Mouse (Mus musculus): ENCODE data around the gene Zfp668.
"Not testable (repeated sequence)": the region's sequence is repeated elsewhere in the genome, so short reads cannot be mapped to it uniquely, and the experiment has no call there.

The Zfp668 gene

DNA sequence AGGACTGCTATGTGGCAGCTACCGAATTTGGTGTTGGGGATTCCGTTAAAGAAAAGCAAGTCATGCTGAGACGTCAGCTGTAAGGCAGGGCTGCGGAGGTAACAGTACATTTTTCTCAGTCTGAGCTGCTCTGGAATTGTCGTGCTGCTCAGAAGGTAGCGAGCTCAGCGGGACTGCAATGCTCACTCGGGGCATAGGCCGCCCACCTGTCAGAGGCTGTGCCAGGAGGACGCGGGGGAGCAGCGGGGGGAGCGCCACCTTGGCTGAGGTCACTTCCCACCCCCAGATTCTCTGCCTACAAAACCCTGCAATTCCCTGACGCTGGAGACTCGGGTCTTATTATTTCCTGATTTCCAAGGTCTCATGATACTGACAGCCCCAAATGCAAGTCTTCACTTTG, 35.7 kb downstream of the Zfp668 start:
- no peak for DNase-seq

DNA sequence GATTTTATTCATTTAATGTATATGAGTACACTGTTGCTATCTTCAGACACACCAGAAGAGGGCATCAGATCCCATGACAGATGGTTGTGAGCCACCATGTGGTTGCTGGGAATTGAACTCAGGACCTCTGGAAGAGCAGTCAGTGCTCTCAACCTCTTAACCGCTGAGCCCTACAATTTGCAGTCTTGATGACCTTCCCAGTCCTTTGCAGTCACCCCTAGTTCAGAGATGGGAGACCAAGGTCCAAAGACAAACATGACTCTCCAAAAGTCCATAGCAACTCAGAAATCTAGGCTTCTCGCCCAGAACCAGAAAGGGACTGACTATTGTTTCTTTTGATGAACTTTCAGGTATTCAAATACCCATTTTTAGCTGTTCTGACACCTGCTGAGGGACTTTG, 36.6 kb downstream of the Zfp668 start:
- not testable (repeated sequence) for DNase-seq

DNA sequence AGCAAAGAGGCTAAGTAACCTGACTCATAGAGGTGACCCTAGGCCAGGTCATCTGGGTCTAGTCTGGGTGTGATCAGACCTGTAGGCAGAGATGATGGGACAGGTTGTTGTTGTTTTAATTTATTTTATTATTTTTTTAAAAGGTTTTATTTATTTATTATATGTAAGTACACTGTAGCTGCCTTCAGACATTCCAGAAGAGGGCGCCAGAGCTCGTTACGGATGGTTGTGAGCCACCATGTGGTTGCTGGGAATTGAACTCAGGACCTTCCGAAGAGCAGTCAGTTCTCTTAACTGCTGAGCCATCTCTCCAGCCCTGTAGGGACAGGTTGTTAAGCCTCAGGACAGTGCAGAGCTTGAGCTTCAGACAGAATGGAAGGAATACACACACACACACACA, 38.8 kb downstream of the Zfp668 start:
- not testable (repeated sequence) for DNase-seq

DNA sequence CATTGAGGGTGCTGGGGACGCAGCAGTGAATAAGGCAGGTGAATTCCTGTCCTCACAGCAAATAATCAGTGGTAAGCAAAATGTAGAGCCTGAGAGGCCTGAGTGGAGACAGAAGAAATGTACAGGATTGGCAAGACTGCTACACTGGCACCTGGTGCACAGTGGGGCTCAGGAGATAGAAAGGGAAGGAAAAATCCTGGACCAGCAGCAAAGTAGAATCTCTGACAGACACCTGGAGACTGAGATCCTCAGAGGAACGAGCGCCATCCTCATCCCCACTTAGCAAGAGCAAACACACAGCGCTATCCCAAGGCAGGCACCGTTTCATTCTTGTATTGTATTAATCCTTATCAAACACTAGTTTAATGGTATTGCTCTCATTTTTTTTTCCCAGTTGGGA, 39.2 kb downstream of the Zfp668 start:
- DNase-seq, result no peak

DNA sequence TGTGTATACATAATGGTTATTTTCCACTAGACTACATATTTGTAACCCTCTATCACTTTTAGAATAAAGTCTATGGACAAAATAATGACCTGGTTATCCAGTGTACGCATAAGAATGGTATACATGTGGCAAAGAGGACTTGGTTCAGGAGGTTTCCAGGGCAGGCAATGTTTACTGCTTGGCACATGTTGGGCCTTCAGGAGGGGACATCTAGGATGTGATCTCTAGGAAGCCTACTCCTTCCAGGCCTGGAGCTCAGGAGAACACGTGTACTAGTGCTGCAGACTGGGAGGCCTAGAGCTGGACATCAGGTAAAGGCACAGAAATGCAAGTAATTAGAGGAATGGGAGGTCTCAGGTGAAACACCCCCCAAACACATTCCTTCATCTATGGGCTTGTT, 41.1 kb downstream of the Zfp668 start:
- DNase-seq, result no peak

DNA sequence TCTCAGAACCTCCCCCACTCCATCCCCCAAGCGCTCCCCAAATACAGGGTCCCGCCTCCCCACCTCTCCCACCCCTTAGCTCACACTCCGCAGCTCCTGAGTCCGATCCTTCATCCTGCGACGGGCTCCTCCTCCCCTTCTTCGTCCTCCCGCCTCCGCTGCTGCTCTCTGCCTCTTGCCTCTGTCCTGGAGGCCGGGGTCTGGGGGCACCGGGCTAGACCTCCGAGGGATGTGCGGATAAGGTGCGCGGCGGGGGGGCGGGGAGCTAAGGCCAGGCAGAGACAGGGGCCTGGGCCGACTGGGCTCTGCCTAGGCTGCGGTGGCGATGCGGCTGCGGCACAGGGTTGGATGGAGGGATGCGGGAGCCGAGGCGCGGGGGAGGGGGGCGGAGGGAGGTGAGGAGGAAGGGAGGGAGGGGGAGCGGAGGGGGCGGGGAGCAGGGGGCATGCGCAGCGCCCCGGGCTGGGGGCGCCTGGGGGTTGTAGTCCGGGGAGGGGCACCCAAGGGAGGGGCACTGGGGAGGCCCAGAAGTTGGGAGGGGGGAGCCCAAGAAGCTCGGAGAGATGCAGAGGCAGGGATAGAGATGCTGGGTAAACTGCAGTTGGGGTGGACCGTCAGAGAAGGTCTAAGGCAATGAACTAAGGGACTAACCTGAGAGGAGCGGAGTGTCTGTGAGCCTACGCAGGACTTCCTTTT, 52.3 kb downstream of the Zfp668 start, which contains the start of the genes Stx4a and Stx1b:
Gene Stx4a (plus strand): TSS at position 119 of the 696 bp plus-strand sequence.
Gene Stx1b (minus strand): TSS at position 374 of the 696 bp plus-strand sequence.
- DNase-seq, result peak; percentile 84

DNA sequence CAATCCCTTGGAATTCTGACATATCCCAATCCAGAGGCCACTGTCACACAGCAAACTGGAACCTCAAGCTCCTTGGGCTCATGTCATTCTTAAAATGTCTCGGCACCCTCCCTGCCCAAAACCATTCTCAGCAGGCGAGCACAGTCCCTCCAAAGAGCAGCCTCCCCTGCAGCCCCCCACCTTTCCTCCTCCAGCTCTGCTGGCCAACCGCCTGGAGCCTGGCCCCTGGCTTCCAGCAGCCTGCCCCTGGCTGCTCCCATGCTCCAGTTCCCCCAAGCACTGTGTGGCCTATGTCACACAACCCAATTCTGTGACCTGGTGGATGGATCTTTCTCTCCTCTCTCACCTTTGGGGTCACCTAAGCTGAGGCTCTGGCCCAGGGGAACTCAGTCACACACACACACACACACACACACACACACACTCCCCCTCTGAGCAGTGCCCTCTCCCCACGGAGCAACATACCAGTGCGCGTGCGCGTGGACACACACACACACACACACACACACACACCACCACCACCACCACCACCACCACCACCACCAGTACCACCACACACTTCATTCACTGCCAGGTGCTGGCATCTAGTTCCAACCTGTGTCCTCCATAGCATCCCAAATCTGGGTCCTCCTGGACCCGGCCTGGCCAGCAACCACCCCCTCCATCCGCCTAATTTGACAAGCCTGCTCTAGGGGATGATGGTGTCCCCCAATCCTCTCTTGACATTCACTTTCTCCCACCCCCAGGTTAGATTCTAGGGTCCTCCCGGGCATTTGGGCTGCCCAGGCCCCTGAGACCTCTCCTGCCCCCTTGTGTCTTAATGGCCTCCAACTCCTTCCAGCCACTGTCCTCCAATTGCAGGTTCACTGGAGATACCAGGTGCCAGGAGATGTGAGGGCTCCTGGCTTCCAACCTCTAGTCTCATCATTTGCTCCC, 53.1 kb downstream of the Zfp668 start:
- DNase-seq, result no peak

DNA sequence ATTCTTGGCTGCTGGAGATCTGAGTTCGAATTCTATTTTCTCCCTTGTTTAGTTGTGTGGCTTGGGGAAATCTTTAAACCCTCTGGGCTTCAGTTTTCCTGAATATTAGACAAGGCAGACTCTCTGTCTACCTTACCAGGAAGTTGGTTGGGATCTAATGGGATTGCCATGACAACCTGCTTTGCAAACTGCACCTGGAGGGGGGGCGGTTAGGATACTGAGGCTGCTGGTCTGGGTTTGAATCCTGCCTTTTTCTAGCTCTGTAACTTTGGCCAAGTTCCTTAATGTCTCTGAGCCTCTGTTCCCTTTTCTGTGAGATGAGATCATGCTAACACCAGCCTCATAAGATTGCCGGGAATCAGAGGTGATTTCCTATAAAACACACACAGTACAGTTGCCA, 54.1 kb downstream of the Zfp668 start:
- no peak for DNase-seq

DNA sequence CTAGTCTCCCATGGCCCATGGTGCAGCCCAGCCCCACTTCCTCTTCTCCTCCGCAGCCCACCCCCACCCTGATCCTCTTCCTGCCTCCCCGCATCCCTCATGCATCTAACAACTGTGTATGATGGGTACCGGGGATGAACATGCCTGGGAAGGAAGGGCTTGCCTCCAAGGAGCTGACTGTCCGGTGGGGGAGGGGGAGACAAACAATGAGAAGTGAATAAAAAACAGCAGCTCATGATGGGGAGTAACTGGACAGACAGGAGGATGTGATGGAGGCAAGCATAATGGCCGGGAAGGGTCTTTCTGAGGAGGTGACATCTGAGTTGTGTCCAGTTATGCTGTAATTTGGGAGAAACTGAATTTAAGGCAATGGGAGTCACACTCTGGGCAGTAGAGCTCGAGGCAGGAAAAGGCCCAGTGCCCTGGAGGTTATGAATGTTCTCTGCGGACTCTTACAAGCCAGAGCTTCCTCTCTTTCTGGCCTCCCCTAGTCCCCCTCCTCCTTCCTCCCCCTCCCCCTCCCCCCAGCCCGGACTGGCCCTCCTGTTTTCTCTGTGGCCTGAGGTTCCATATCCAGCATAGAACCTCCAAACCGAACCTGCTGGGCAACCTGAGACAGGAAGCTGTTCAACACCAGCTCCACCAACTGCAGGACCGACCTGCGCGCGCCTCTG, 55.7 kb downstream of the Zfp668 start:
- DNase-seq, result no peak

DNA sequence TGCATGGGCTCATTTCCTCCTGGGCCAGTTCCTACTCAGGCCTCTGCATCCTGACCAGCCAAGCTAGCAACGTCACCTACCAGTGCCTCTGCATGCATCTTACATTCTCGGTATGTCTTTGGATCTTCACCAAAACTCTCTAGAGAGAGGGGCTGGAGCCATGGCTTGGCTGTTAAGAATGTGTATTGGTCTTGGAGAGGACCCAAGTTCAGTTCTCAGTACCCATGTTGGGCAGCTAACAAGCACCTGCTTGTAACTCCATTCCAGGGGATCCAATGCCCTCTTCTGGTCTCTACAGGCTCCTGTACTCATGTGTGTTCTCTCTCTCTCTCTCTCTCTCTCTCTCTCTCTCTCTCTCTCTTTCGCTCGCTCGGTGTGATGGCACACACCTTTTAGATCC, 58.9 kb downstream of the Zfp668 start:
- DNase-seq, result no peak

DNA sequence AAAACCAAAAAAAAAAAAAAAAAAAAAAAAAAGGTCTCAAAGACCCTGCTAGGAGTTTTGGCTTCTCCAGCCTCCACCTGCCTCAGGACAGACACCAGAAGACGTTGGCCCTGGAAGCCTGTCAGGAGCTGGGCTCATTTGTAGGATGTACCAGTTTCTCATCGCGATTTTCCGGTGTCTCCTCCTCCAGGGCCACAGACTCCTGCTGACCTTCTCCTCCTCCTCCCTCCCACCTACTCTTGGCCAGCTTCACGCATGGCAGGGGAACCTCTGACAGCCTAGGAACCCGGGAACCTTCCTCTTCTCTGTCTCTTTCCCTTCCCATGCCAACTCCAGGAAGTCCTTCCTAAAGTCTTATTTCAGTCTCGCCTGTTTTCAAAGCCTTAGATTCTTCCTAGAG, 59.6 kb downstream of the Zfp668 start:
- no peak for DNase-seq

DNA sequence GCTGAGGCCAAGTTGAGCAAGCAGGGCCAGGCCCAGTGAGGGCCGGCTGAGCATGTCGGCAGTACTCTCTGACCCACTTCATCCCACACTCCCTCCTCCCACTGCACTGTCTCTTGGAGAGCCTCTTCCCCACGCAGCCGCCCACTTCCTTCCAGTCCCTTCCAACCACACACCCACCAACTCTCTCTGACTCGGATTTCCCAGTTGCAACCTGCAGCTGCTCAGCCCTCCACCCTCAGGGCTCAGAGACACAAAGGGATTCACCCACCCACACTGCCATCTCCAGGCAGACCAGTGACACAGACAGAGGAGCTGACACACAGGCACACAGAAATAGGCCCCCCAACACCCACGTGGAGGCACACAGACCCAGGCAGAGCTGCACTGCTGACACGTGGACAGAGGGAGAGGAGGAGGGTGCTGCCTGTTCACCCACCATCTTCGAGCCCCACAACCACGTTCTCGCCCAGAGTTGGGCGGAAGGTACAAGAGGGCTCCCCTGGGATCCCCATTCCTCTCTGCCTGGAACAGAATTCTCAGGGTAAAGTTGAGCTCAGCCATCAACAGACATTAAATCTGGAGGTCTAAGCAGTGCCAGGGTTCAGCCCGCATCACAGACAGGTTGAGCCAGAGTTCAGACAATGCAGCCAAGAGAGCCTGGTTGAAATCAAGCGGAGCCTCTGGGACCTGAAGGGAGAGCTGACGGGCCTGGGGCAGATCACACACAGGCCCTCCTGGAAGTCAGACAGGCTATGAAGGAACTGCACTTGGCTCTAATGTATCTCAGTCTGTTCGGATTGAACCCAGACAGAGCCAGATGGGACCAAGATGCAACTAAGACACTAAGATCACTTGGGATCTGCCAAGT, 60.4 kb downstream of the Zfp668 start:
- DNase-seq, result peak; percentile 52

DNA sequence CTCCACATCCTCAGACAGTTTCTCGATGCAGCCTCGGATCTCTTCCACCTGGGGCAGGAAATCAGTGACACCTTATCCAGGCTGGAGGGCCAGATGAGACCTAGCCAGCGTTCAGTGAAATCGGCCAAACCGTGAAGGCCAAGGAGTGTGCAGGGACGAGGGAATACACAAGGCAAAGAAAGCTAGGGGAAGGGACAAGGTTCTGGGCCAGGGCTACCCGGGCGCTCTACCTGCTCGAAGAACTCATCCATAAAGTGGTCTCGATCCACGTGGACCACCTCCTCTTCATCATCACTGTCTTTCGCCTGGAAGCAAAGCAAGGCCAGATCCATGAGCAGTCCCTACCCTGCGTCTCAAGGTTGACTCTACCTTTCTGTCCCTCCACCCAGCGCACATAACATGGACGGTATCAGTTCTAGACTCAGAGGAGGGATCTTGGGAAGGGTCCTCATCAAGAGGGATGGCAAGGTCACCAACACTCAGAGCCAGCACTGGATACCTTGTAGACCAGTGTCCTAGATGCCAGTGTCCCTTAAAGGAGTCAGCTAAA, 61.4 kb downstream of the Zfp668 start:
- no peak for DNase-seq

DNA sequence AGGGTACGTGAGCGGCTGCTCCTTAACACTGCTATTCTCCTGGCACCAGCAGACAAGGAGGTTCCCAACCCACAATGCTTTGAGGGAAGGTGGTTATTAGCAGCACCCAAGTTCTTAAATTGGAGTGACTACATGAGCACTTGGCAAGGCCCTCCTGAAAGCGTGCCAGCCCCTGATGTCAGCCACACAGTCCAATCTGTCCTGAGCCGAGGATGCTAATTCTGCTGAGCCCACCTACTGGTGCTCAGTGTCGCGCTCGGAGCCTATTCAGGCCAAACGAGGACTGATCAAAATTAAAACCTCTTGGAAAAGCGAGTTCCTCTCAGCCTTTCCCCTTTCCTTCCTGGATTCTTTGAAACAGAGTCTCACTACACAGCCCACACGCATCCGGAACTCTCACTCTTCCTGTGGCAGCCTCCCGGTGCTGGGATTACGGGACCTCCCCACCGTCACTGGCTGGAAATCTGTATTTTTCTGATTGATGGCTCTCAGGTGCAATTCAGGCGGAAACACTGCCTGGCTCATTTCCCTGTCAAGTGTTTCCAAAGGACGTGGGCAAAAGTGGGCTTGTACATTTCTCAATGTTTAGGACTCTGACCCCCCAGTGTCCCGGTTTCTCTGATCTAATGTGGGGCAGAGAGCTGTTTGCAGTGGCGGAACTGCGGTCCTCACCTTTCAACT, 62.2 kb downstream of the Zfp668 start:
- no peak for DNase-seq

DNA sequence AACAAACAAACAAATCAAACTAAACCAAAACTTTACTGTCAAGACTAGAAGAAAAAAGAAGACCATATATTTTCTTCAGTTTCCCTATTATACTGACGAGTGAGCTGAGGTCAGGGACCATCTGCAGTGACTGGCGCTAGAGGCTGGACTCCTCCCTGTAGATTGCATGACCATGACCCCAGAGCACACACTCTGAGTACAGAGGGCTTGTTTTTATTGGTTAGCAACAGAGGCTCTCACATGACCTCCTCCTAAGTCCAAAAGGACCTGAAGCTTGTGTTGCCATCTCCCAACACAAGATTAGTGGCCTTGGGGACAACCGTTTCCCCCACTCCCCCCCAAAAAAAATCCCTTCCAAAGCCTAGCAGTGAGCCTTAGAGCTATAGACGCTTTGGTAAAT, 62.8 kb downstream of the Zfp668 start:
- no peak for DNase-seq
